Mouse (Mus musculus): Measurements from ENCODE around the gene Fam205a3.
"Not testable (repeated sequence)": the region's sequence is repeated elsewhere in the genome, so short reads cannot be mapped to it uniquely, and the experiment has no call there.

- TF ChIP-seq CTCF (IDR thresholded peaks at IDR 0.05; ENCODE audit: low read depth, low read length); POLR2A (IDR thresholded peaks at IDR 0.05; ENCODE audit: borderline replicate concordance, low read depth, low read length): not testable (repeated sequence)
These were observed at the start of gene Fam205a3 for GRCm38 (mm10) chr4:42318034-42318433.

All from bone marrow macrophage, adult 2 months (primary cell).